Mouse (Mus musculus) lung, postnatal 25 days (tissue): ENCODE data around the gene Igtp.
"Not testable (repeated sequence)": the region's sequence is repeated elsewhere in the genome, so short reads cannot be mapped to it uniquely, and the experiment has no call there.

ENCODE experiments used
- DNase-seq: peaks from one replicate; pipeline ENCODE4 v3.0.0; 2022; ENCODE audit warnings: low spot score

The Igtp gene

GRCm38 (mm10) chr11:58213673-58214342 is 14.5 kb downstream of the Igtp start:
- no peak for DNase-seq

- peak; percentile 94 for DNase-seq
Observed at GRCm38 (mm10) chr11:58214391-58215048, 15.2 kb downstream of the Igtp start.

GRCm38 (mm10) chr11:58215049-58215430 is 15.7 kb downstream of the Igtp start:
- DNase-seq, result not testable (repeated sequence)

GRCm38 (mm10) chr11:58215814-58216213 is 16.5 kb downstream of the Igtp start:
- no peak for DNase-seq

DNA sequence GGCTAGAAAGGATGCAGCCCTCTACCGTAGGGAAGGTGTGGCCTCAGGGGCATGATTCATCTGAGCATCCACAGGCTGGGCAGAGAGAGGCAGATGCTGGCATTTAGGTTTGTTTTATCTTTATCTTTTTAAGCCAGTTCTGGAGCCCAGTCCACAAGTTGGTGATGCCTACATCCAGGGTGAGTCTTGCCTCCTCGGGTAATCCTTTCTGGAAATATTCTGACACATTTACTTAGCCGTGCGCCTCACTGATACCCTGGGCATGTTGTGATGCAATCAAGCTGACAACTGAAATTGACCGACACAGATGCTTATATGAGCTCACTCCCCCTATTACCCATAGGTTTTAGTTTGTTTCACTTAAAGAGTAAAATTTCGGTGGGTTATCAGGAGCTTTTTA is 17.5 kb downstream of the Igtp start:
- DNase-seq, result no peak

- DNase-seq, result no peak
Observed at GRCm38 (mm10) chr11:58223751-58224150, 24.4 kb downstream of the Igtp start.

DNA sequence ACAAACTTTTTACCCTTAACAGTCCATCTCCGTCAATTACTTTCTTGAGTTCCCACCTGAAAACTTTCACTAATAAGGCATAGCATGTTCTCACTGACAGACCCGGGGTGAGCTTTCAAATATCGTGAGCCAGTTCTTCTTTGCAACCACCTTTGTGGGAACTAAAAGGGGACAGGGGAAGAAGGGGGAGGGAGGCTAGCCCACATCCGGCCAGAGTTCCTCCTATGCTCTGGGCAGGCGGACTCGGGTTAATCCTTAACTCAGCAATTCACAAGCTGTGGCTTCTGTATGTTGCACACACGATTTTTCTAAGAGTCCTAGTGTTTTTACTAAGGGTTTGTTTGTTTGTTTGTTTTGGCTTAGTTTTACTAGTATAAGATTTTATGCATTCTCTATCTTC is 25.0 kb downstream of the Igtp start:
- DNase-seq, result peak; percentile 53

- DNase-seq, result not testable (repeated sequence)
Observed at GRCm38 (mm10) chr11:58224872-58225271, 25.5 kb downstream of the Igtp start.

GRCm38 (mm10) chr11:58225655-58226054 is 26.3 kb downstream of the Igtp start:
- peak; percentile 79 for DNase-seq

GRCm38 (mm10) chr11:58226425-58226824 is 27.1 kb downstream of the Igtp start:
- no peak for DNase-seq

GRCm38 (mm10) chr11:58228021-58228420 is 28.7 kb downstream of the Igtp start:
- DNase-seq, result not testable (repeated sequence)

DNA sequence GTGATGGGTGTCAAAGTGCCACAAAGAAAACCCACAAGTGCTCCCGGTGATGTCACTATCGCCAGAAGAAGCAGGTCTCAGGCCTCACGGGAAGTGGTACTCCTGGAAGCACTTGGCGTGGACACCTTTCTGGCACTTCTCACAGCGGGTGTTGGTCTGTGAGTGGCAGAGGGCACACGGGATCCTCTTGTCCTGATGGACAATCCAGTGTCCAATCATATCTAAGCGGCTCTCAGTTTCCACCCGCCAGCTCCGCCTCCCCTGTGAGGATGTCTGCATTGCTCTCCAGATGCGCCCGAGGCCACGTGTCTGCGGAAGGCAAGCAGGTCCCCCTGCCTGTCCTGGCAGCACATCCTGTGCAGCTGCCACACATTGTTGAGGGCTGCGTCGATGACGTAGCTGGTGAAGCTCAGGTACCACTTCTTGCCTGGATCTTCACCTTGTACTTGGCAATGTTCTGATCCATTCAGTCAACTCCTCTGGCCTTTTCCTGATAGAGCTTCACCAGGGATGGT is 31.1 kb downstream of the Igtp start:
- DNase-seq, result no peak

DNA sequence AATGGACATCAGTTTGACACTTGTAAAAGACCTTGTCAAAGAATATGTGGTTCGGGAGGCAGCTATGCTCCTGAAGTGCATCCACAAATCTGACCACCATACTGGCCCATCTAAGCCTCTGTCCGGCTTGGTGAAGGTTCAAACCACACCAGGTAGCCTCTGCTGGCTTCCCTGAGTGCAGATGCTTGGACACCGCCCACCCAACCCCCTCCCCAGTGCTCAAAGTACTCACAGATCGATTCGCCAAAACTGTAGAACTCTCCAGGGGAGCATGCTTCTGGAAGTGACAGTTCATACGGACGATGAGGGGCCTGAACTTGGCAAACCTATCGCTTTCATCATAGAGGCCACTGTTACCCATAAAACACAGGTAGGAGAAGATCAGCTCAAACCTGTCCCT is 31.8 kb downstream of the Igtp start:
- DNase-seq, result no peak

GRCm38 (mm10) chr11:58234551-58234950 is 35.2 kb downstream of the Igtp start:
- DNase-seq, result not testable (repeated sequence)

DNA sequence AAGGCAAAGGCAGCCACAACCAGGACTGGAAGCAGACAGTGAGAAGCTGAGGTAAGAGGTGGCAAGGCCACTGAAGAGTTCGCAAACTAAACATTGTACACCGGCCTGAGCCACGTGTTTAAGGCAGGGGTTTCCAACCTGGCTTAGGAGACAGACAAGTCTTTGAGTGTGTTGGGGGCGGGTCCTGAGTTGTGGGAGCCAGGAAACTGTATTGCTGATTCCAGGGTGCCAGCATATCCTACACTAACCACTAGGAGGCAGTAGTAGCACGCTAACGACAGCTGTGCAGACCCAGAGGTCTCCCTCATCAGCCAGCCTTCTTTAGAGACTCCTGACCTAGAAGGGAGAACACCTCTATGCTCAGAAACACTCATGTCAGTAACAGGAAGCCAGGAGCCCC is 35.8 kb downstream of the Igtp start:
- peak; percentile 41 for DNase-seq

DNA sequence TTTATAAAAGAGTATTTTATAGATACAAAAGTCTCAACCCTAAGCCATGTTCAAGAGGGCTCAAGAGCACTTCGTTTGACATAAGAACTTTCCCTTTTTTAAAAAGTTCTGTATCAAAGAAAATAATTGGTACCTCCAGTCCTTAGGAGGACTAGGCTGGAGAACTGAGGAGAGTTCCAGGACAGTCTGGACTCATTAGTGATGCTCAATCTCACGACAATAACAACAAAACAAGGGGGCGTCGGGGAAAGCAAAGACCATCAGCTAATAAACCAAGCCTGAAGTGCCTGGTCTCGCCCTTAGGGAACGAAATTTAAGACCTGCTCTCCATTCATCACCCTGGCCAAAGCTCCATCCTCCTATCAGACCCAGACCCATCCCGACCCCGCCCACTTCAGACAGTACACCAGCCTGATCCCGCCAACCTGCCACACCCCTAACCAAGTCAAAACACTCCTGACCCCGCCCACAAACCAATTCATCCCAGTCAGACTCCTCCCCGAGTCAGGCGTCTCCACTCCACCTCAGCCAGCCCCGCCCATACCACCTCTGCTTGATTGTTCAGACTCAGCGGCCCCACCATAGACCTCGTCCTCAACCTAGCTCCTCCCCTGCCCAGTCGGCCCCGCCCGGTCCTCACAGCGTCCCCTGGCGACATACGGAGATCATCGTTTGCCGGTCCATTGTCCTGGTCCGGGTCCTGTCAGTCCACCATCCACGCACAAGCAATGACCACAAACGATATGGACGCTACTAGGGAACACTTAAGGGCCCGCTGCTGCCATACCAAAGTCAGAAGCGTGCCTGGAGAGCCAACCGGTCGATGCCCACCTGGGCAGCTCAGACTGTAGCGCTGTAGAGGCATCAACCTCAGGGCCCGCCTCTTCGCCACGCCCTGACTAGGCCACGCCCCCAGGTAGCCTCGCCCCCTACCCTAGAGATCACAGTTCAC is 39.8 kb downstream of the Igtp start:
- peak; percentile 78 for DNase-seq

DNA sequence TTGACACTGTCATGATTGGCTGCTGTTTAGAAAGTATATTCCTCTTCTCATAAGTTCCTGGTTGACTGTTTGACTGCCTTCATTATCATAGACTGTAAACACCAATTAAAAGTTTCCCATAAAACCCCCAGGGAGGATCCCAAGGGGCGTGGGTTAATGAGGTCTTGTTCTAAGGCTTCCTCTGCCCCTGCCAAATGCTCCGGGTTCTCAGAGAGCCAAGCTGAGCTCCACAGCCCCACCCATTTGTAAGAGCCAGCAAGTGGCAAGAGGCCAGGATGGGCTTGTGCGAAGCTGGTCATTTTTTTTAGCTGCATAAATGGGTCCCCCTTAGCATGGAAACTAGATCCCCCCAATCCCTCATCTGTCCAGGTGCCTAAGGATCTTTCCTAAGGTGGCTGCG is 47.9 kb downstream of the Igtp start:
- peak; percentile 21 for DNase-seq

- no peak for DNase-seq
Observed at GRCm38 (mm10) chr11:58249203-58249981, 50.0 kb downstream of the Igtp start.

DNA sequence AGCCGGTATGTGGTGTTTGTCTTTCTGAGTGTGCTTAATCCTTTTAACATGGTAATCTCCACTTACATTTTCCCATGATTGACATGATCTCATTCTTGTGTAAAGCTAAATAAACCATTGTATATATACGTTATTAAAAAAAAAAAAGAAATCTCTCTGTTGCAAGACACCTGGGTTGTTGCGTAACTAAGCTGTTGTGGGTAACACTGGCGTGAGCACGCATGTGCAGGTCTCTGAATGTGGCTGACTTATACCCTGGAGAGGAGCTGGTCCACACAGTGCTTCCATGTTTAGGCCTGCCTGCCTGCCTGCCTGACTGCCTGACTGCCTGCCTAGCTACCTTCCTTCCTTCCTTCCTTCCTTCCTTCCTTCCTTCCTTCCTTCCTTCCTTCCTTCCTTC is 51.2 kb downstream of the Igtp start:
- DNase-seq, result no peak

- DNase-seq, result no peak
Observed at GRCm38 (mm10) chr11:58254411-58254810, 55.1 kb downstream of the Igtp start.
